Mouse (Mus musculus) left cerebral cortex, adult 18-20 months (tissue): ENCODE measurements around the gene Phlda2. TPM values are rescaled to one million over a fixed set of nuclear protein-coding genes. Genes with fewer than 3 reads are reported as not detected.
"Not testable (repeated sequence)": the region's sequence is repeated elsewhere in the genome, so short reads cannot be mapped to it uniquely, and the experiment has no call there.

Experiments used
- DNase-seq, 2 experiments: peaks; one replicate each; pipeline ENCODE4 v3.0.0; 2021 to 2022; ENCODE audit warnings: low spot score in 2 of 2, mixed read lengths in 1 of 2
- long read RNA-seq, 2 experiments: library from polyadenylated mRNA; stranded (forward); transcript quantifications; one replicate each; pipeline ENCODE4 v2.0.0; 2021
- total RNA-seq, 2 experiments: library from RNA; stranded (reverse); gene quantifications; 2 replicates each; pipeline ENCODE4 v1.2.3; 2021

The Phlda2 gene
- total RNA-seq = not detected
- long read RNA-seq, experiment 1 = 0 reads
- long read RNA-seq, experiment 2 = 0 reads

DNA sequence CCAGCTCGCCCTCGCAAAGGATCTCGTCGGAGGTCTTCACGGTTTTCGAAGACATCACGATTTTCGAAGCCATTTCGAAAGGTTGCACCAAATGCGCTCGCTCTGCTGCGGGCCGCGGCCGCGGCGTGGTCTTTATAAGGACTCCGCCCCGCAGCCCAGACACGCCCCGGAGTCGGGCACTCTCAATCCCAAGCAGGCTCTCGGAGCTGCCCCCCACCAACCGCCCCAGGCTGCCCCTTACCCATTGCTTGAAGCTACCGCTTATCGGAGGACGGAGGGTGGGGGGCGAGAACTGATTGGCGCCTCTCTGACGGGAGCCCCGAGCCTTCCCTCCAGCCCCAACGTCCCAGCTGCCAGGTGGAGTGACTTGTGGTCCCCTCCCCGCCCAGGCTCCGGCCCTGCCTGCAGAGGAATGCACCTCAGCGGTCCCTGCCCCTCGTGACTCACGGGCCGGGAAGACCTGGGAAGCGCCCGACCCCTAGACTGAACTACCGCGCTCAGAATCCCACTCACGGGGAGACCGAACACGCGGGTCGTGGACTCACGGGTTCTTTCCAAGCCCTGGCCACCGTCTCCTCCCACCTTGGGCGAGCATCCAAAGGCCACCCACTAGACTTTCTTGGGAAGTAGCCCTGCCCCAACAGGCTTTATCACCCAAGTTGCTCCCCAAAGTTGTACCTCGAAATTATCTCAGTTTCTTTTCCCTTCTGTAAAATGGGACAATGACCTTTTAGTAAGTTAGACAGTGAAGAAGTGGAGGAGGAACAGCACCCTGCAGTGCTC is at the start of gene Phlda2:
Gene Phlda2 (minus strand): TSS at position 733 of the 783 bp plus-strand sequence.
- DNase-seq = no peak

DNA sequence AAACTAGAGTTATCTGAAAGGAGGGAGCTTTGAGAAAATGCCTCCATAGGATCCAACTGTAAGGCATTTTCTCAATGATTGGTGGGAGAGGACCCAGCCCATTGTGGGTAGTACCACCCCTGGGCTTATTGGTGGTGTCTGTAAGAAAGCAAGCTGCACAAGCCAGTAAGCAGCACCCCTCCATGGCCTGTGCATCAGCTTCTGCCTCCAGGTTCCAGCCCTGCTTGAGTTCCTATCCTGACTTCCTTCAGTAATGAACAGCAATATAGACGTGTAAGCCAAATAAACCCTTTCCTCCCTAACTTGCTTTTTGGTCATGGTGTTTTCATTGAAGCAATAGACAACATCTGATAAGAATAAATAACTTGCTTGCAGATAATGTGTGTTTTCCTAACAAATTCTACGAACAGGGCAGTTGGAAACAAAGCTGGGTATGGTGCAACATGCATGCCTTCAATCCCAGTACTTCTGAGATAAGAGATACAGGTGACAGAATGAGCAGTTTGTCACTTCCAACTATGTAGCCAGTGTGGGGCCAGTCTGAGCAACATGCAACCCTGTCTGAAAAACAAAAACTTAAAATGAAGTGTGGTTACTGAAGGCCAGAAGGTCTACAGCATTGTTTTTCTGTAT is 46.8 kb upstream of the Phlda2 start:
- no peak for DNase-seq

- DNase-seq = peak; percentile 97 to 100
Measured at GRCm38 (mm10) chr7:143548976-143549457, 46.1 kb upstream of the Phlda2 start, which contains the start of gene Nap1l4. Nap1l4 (minus strand) TSS chr7:143549106.

GRCm38 (mm10) chr7:143548231-143548961 is 45.4 kb upstream of the Phlda2 start:
- DNase-seq = no peak

DNA sequence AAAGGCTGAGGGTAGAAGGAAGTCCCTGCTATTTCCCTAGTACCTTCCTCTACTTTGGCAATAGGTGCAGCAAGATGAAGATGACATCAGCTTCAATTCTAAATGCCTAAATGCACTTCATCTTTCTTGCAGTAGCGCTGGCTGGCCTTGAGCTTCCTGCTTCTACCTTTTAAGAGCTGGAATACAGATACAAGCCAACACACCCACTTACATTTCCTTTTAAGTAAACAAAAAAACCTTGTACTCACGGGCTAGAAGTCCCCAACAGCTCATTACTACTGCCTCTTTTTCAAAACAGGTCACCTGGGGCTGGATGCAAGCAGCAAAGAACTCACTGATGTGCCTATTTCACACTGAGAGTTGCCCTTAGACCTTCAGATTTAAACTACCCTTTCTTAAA is 43.6 kb upstream of the Phlda2 start:
- no peak for DNase-seq

- DNase-seq = peak in 1 of 2 experiments; percentile 24
Measured at GRCm38 (mm10) chr7:143544368-143544767, 41.4 kb upstream of the Phlda2 start.

- no peak for DNase-seq
Measured at GRCm38 (mm10) chr7:143538671-143539070, 35.7 kb upstream of the Phlda2 start.

GRCm38 (mm10) chr7:143538229-143538628 is 35.3 kb upstream of the Phlda2 start:
- DNase-seq = not testable (repeated sequence)

DNA sequence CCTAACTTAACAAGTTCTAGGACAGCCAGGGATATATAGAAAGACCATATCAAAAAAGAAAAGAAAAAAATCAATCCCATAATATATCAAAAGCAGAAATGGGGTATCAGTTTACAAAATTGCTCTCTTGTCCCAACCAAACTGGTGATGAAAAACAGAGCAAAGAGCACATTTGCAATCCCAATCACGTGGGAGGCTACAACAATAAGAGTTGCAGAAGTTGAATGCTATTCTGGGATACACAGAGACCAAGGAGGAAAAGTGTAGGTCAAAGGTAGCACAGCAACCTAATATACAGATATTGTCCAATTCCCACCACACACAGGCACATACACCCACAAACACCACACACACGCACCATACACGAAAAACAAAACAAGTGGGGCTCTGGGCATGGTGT is 33.3 kb upstream of the Phlda2 start:
- no peak for DNase-seq

- no peak for DNase-seq
Measured at GRCm38 (mm10) chr7:143533284-143533683, 30.3 kb upstream of the Phlda2 start.

GRCm38 (mm10) chr7:143532410-143532809 is 29.5 kb upstream of the Phlda2 start:
- no peak for DNase-seq

DNA sequence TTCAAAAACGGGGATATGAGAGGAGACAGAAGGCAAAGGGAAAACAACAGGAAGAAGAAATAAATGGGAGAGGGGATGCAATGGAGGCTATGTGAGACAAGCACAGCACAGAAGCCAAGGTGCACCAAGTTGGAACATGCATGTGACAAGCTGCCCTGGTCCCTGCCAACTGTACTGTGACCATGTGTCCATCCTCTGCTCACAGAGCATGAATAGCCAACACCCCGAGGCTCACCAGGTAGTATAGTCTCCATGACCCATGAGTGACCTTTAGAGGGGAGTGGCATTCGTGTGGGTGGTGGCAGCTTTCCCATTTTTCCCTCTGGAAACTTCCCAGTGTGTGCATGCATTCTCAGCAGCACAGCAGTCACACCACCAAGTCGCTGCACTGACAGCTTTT is 16.4 kb upstream of the Phlda2 start:
- no peak for DNase-seq

GRCm38 (mm10) chr7:143514416-143514768 is 11.4 kb upstream of the Phlda2 start:
- DNase-seq = no peak

- no peak for DNase-seq
Measured at GRCm38 (mm10) chr7:143513763-143514415, 10.9 kb upstream of the Phlda2 start.

DNA sequence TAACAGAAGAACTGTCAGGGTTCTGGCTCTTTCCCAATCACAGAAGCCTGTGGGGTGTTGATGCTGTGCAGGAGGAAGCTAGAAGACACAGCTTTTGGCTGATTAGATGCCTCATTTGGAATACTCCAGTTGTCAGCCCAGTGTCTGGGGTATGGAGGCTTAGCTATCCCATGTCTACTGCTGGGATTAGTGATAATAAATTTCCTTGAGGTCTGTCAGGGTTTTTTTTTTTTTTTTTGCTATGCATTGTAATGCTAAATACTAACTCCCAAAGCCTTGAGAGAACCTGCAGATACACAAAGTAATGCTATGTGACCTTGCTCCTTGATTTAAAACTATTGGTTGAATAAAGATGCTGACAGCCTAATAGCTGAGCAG is 8.4 kb upstream of the Phlda2 start:
- DNase-seq = no peak

DNA sequence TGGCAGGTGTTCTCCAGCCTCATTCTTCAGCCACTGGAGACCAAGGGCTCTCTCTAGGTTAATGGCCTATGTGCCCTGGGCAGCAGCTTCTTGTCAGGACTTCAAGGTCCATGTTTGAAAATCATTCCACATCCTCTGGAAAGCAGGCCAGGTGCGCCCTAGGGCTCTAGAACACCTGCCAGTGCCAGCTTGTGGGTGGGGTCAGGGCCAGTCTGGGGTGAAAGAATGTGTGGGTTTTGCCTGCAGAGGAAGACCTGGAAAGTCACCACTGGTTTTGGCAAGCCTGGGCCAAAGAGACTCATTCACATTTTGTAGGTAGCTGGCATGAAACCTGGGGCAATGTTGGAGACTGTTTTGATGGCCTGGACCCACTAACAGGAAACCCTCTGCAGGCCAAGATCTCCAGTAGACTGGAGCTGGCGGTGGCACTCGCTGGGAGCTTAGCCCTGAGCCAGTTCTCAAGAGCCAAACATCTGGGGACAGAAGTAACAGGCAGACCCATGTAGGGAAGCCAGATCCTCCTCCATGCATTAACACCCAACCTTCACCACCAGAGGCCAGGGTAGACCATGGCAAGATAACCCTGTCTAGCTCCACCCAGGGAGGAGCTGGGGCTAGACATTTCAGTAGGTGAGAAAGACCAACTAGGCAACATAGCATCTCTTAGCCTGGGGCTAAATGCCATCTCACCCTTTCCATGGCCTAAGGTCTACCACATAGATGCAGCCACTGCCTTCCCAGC is 7.8 kb upstream of the Phlda2 start:
- DNase-seq = no peak

- no peak for DNase-seq
Measured at GRCm38 (mm10) chr7:143509566-143509965, 6.6 kb upstream of the Phlda2 start.

DNA sequence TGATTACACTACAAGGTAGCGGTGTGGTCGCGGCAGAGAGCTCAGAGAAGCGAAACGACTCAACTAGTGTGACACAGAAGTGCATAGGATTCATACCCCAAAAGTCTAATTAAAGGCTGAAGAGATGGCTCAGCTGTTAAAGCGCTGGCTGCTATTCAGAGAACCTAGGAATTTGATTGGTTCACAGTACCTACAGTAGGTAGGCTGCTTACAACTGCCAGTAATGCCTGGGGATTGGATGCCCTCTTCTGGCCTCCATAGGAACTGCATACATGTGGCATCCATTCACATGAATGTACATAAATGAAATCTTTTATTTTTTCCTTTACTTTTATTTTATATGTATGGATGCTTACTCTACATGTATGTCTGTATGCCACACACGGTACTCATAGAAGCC is 3.7 kb upstream of the Phlda2 start:
- DNase-seq = peak; percentile 42 to 52

DNA sequence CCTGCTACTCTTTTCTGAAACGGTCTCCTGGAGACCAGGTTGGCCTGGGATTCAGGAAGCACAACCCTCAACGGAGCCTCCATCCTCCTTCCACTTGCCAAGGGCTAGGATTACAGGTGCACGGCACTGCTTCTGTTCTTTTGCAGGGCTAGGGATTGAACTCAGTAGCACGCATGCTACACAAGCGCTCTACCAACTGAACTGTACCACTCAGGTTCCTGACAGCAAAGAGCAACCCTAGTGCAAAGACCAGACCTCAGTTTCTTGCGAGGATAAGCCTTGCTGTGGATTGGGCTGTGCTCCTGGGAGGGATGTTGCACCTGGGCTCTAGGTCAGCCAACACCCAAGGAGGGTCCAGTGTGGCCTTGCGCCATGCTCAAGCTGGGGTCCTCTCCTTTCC is 3.3 kb upstream of the Phlda2 start:
- no peak for DNase-seq

DNA sequence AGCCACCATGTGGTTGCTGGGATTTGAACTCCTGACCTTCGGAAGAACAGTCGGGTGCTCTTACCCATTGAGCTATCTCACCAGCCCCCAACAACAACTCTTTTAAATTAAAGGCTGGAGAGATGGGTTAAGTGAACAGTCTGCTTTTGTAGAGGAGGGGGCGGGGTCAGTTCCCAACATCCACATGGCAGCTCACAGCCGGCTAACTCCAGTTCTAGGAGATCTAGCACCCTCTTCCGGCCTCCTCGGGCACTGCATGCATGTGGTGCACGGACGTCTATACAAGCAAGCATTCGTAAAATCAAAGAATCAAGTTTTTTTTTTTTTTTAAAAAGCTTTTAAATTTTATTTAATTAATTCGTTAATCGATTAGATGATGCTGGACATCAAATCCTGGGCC is 2.9 kb upstream of the Phlda2 start:
- DNase-seq = peak; percentile 65 to 66

DNA sequence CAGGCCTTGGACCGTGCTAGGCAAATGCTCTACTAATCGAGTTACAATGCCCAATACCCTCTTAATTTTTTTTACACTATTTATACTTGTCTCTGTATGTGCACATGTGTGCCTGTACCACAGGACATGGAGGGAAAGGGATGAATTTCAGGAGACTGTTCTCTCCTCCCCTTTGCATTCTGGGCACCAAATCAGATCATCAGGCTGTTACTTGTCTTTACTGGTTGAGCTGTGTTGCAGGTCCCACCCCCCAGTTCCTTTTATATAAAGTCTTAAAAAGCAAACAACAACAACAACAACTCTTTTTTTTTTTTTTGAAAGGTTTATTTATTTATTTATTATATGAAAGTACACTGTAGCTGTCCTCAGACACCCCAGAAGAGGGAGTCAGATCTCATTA is 2.5 kb upstream of the Phlda2 start:
- no peak for DNase-seq
